9 mouse cellular contexts compared by ENCODE assay signal in the genomic region with DNA sequence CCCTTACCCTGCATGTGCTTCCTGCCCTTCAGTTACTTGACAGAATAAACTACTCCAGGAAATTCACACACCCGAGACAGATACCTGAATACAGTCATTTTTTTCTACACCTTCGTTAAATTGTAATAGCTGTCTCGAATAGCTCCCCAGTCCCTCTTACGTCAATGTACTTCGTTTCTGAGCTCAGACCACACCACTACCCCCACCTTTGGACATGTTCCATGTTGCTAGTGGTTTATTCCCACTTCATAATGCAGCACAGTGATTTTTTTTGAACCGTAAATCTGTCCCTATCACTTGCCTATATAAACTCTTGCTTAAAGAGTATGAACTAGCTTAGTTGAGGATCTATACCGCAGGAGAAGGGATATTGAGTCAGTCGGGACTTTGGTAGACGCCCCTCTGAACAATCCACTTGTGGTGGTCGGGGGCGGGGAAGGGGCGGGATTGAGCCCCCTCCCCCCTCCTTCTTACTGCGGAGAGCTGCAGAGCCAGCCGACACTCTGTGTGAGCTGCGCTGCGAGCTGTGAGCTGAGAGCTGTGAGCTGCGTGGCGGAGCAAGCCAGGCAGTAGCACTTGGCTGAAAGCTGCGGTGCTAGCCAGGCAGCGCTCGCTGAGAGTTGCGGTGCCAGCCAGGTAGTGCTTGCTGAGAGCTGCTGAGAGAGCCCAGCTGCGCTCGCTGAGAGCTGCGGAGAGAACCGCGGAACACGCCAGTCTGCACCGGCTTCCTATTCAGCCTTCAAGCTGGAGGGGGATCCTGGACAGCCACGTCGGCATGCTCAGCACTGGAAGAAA. TPM values are rescaled to one million over a fixed set of nuclear protein-coding genes. Genes with fewer than 3 reads are reported as not detected.
DNase-seq lines count a peak whose midpoint lies in the region; ATAC-seq and TF ChIP-seq lines count a peak whose summit lies in the region.
"Had no signal": no experiment of that assay in that cellular context is flagged by ENCODE, and none has a peak within 500 bp of the region (broad histone marks: within the 10 kb centered on the region; RNA-seq: fewer than 3 reads in every experiment).

A gene (plus strand): TSS at position 501 of the 795 bp plus-strand sequence.

- H3K27me3 ChIP-seq in heart, embryonic 15.5 days: no peaks in the 10 kb centered on the region
- H3K27me3 ChIP-seq in embryonic facial prominence, embryonic 12.5 days: no peaks in the 10 kb centered on the region
- no peaks in the 10 kb centered on the region for H3K27me3 ChIP-seq in intestine, postnatal 0 days (replicated peaks; ENCODE audit: control insufficient read depth, insufficient read depth, low read length)
- H3K27me3 ChIP-seq in neural tube, embryonic 14.5 days (ENCODE audit: control insufficient read depth, insufficient read depth, low read length): no peaks in the 10 kb centered on the region

- H3K9ac ChIP-seq in heart, embryonic 15.5 days: peak within 1 kb of the TSS; percentile 27; the same call in 1 of the 2 replicates
- H3K9ac ChIP-seq in embryonic facial prominence, embryonic 12.5 days: peak within 1 kb of the TSS; percentile 64
- no peak within 1 kb of the TSS for H3K9ac ChIP-seq in intestine, postnatal 0 days (ENCODE audit: low read depth, low read length)
- H3K9ac ChIP-seq in neural tube, embryonic 14.5 days (replicated peaks; ENCODE audit: low read depth, low read length): peak within 1 kb of the TSS; percentile 56

- peak; percentile 72; the same call in 1 of the 2 replicates for ATAC-seq in heart, embryonic 15.5 days (replicated peaks; ENCODE audit: insufficient number of reproducible peaks, insufficient read depth, low FRiP score, low read depth)
- peak; percentile 92 for ATAC-seq in embryonic facial prominence, embryonic 12.5 days (ENCODE audit: insufficient number of reproducible peaks, insufficient read depth, low FRiP score, low TSS enrichment)
- ATAC-seq in intestine, postnatal 0 days: peak; percentile 45; the same call in 1 of the 2 replicates
- ATAC-seq in neural tube, embryonic 14.5 days (ENCODE audit: low read depth): peak; percentile 96
- ATAC-seq: Patski had no signal

- no peaks in the 10 kb centered on the region for H3K4me1 ChIP-seq in heart, embryonic 15.5 days (replicated peaks)
- H3K4me1 ChIP-seq in embryonic facial prominence, embryonic 12.5 days: no peaks in the 10 kb centered on the region
- no peaks in the 10 kb centered on the region for H3K4me1 ChIP-seq in intestine, postnatal 0 days (replicated peaks; ENCODE audit: control insufficient read depth, insufficient read depth, low read length)
- H3K4me1 ChIP-seq in neural tube, embryonic 14.5 days (ENCODE audit: control insufficient read depth, insufficient read depth, low read length): peaks cover 6% of the 10 kb centered on the region; the same call in 1 of the 2 replicates

- no peak for TF ChIP-seq CTCF in intestine, postnatal 0 days (IDR thresholded peaks at IDR 0.05; ENCODE audit: low read depth)

- 19% methylated on average over 31 of the region's 31 CpGs for WGBS in heart, embryonic 15.5 days
- 19% methylated on average over 31 of the region's 31 CpGs for WGBS in embryonic facial prominence, embryonic 12.5 days
- 21% methylated on average over 31 of the region's 31 CpGs for WGBS in intestine, postnatal 0 days
- 28% methylated on average over 31 of the region's 31 CpGs for WGBS in neural tube, embryonic 14.5 days

- no peak for DNase-seq in heart, adult 9 months (ENCODE audit: low spot score in 2 of 2)
- DNase-seq in R1 (ENCODE audit: low read depth, low spot score): peak; percentile 68
- no peak for DNase-seq in urinary bladder, adult 2 months (ENCODE audit: low spot score)
- no peak for DNase-seq in urinary bladder, postnatal 14 days (ENCODE audit: low spot score)

- H3K4me2 ChIP-seq in heart, embryonic 15.5 days: peak within 1 kb of the TSS; percentile 73
- H3K4me2 ChIP-seq in embryonic facial prominence, embryonic 12.5 days (replicated peaks): peak within 1 kb of the TSS; percentile 59
- H3K4me2 ChIP-seq in intestine, postnatal 0 days (replicated peaks; ENCODE audit: low read depth): peak within 1 kb of the TSS; percentile 57
- peak within 1 kb of the TSS; percentile 53 for H3K4me2 ChIP-seq in neural tube, embryonic 14.5 days (ENCODE audit: low read depth, low read length)

- H3K36me3 ChIP-seq in heart, embryonic 15.5 days: no peaks in the 10 kb centered on the region
- no peaks in the 10 kb centered on the region for H3K36me3 ChIP-seq in embryonic facial prominence, embryonic 12.5 days
- no peaks in the 10 kb centered on the region for H3K36me3 ChIP-seq in intestine, postnatal 0 days (ENCODE audit: control insufficient read depth, insufficient read depth)
- H3K36me3 ChIP-seq in neural tube, embryonic 14.5 days (ENCODE audit: control insufficient read depth, insufficient read depth, low read length): no peaks in the 10 kb centered on the region

- no peak within 1 kb of the TSS for H3K27ac ChIP-seq in heart, embryonic 15.5 days
- no peak within 1 kb of the TSS for H3K27ac ChIP-seq in embryonic facial prominence, embryonic 12.5 days
- H3K27ac ChIP-seq in intestine, postnatal 0 days (ENCODE audit: low read depth, low read length): no peak within 1 kb of the TSS
- peak within 1 kb of the TSS; percentile 30; the same call in 1 of the 2 replicates for H3K27ac ChIP-seq in neural tube, embryonic 14.5 days (ENCODE audit: low read depth, low read length)

- H3K4me3 ChIP-seq in heart, embryonic 15.5 days: peak within 1 kb of the TSS; percentile 49
- H3K4me3 ChIP-seq in embryonic facial prominence, embryonic 12.5 days: peak within 1 kb of the TSS; percentile 51
- H3K4me3 ChIP-seq in intestine, postnatal 0 days (ENCODE audit: low read depth, low read length): peak within 1 kb of the TSS; percentile 27
- H3K4me3 ChIP-seq in neural tube, embryonic 14.5 days (ENCODE audit: low read depth, low read length): peak within 1 kb of the TSS; percentile 47

- no peaks in the 10 kb centered on the region for H3K9me3 ChIP-seq in heart, embryonic 15.5 days (replicated peaks)
- peaks cover 20% of the 10 kb centered on the region; the same call in 1 of the 2 replicates for H3K9me3 ChIP-seq in embryonic facial prominence, embryonic 12.5 days
- no peaks in the 10 kb centered on the region for H3K9me3 ChIP-seq in intestine, postnatal 0 days (ENCODE audit: control insufficient read depth)
- H3K9me3 ChIP-seq in neural tube, embryonic 14.5 days (ENCODE audit: control insufficient read depth, low read length): peaks cover 3% of the 10 kb centered on the region; the same call in 1 of the 2 replicates

RNA-seq across cellular contexts. Expression of the gene that starts here (rescaled TPM):
- 0.63 and 0.95 TPM in 2 replicates for polyA plus RNA-seq in heart, embryonic 15.5 days (2015; fragmentation: Nextera tagmentation; extraction: Ambion mirVana)
- polyA plus RNA-seq in embryonic facial prominence, embryonic 12.5 days (2016; fragmentation: Nextera tagmentation; extraction: Ambion mirVana): 6.9 and 7.4 TPM in 2 replicates
- polyA plus RNA-seq in intestine, postnatal 0 days (2015; fragmentation: Nextera tagmentation; extraction: Ambion mirVana): 0.08 and 0.14 TPM in 2 replicates
- polyA plus RNA-seq in neural tube, embryonic 14.5 days (2014; fragmentation: Nextera tagmentation; extraction: Ambion mirVana): 13.6 and 16.6 TPM in 2 replicates
- polyA plus RNA-seq in urinary bladder, adult 2 months (2012; rRNA removed): not detected in 2 replicates
- polyA plus RNA-seq: Patski had no signal

Comparison
In these comparisons a context has a peak if more than half of its experiments do, and no peak if none do; other contexts are left out.
1. Peak in ATAC-seq, H3K4me3 ChIP-seq, H3K9ac ChIP-seq and H3K4me2 ChIP-seq in heart, embryonic 15.5 days; RNA of the gene not detected or under 1 TPM.
2. Peak in ATAC-seq, H3K4me3 ChIP-seq and H3K4me2 ChIP-seq in intestine, postnatal 0 days; RNA of the gene not detected or under 1 TPM.
3. ATAC-seq: peak in every context shown above with its lines; median percentile 96 in neural tube, embryonic 14.5 days; 92 in embryonic facial prominence, embryonic 12.5 days; 72 in heart, embryonic 15.5 days; 45 in intestine, postnatal 0 days.